Mouse (Mus musculus) MEL (cell line): ENCODE data around the gene Fbxl19. TPM values are rescaled to one million over a fixed set of nuclear protein-coding genes. Genes with fewer than 3 reads are reported as not detected.
A peak's percentile ranks its signal among the peaks of the same experiment; 100 is the strongest.

ENCODE experiments used
- DNase-seq: peaks from one replicate; pipeline ENCODE4 v3.0.0; 2011; ENCODE audit warnings: low read depth, low spot score
- H3K27ac ChIP-seq: 2 replicates; pipeline ENCODE4 v1.5.1; 2012; ENCODE audit warnings: low read depth, mild to moderate bottlenecking, control low read depth, low read length, moderate library complexity; ENCODE audit not compliant: control insufficient read depth
- H3K27me3 ChIP-seq, 2 experiments: fragments of 150-350 bp in 1 of 2; sonication (generic) in 1 of 2; 2 replicates each; pipeline ENCODE4 v1.6.1; 2012; ENCODE audit warnings: low read length in 2 of 2, mild to moderate bottlenecking in 2 of 2, improper control_type of control experiment in 1 of 2, moderate library complexity in 1 of 2; ENCODE audit not compliant: insufficient read depth in 2 of 2, control insufficient read depth in 1 of 2
- H3K36me3 ChIP-seq, 2 experiments: 2 replicates each; pipeline ENCODE4 v1.6.1; 2012 to 2014; ENCODE audit warnings: low read length in 2 of 2, improper control_type of control experiment in 1 of 2, inconsistent platforms in 1 of 2, mild to moderate bottlenecking in 1 of 2; ENCODE audit not compliant: insufficient read depth in 2 of 2, control insufficient read depth in 1 of 2
- H3K4me1 ChIP-seq, 2 experiments: fragments of 150-350 bp in 1 of 2; sonication (generic) in 1 of 2; 2 replicates each; pipeline ENCODE4 v1.6.1; 2012; ENCODE audit warnings: low read length in 2 of 2, improper control_type of control experiment in 1 of 2, mild to moderate bottlenecking in 1 of 2; ENCODE audit not compliant: insufficient read depth in 2 of 2, control insufficient read depth in 1 of 2
- H3K4me3 ChIP-seq, 2 experiments: fragments of 150-350 bp in 1 of 2; sonication (generic) in 1 of 2; 2 replicates each; pipeline ENCODE4 v1.5.1; 2012; ENCODE audit warnings: low read depth in 2 of 2, low read length in 2 of 2, mild to moderate bottlenecking in 2 of 2, moderate library complexity in 2 of 2, control low read depth in 1 of 2, improper control_type of control experiment in 1 of 2; ENCODE audit not compliant: control insufficient read depth in 1 of 2, insufficient read depth in 1 of 2
- H3K79me2 ChIP-seq: 2 replicates; pipeline ENCODE4 v1.6.1; 2012; ENCODE audit warnings: mild to moderate bottlenecking, low read length, moderate library complexity; ENCODE audit not compliant: control insufficient read depth, poor library complexity, insufficient read depth
- H3K9ac ChIP-seq: 2 replicates; pipeline ENCODE4 v1.6.1; 2012; ENCODE audit warnings: low read depth, mild to moderate bottlenecking, control low read depth, low read length, moderate library complexity; ENCODE audit not compliant: control insufficient read depth, poor library complexity, severe bottlenecking
- H3K9me3 ChIP-seq: fragments of 150-350 bp; sonication (generic); replicated peaks from 2 replicates; pipeline ENCODE4 v1.6.1; 2012; ENCODE audit warnings: mild to moderate bottlenecking, low read length, improper control_type of control experiment, moderate library complexity; ENCODE audit not compliant: insufficient read depth
- BHLHE40 ChIP-seq: IDR thresholded peaks from 2 replicates; pipeline ENCODE4 v1.6.1; 2012; ENCODE audit warnings: low read depth, mild to moderate bottlenecking, inconsistent platforms, low read length, improper control_type of control experiment, borderline replicate concordance
- CHD2 ChIP-seq: IDR thresholded peaks from 2 replicates; pipeline ENCODE4 v1.6.1; 2011; ENCODE audit warnings: low read length, improper control_type of control experiment
- CTCF ChIP-seq, 3 experiments: IDR thresholded peaks in 2 of 3; conservative IDR thresholded peaks in 1 of 3; 2 replicates each; pipeline ENCODE4 v1.5.1; 2011 to 2012; ENCODE audit warnings: low read length in 3 of 3, low read depth in 2 of 3, mild to moderate bottlenecking in 2 of 3, improper control_type of control experiment in 1 of 3, inconsistent platforms in 1 of 3, mixed read lengths in 1 of 3, moderate library complexity in 1 of 3; ENCODE audit not compliant: control insufficient read depth in 1 of 3, insufficient read depth in 1 of 3, poor library complexity in 1 of 3, severe bottlenecking in 1 of 3
- E2F4 ChIP-seq: IDR thresholded peaks from 2 replicates; pipeline ENCODE4 v1.6.1; 2011; ENCODE audit warnings: low read depth, low read length, improper control_type of control experiment, borderline replicate concordance
- EP300 ChIP-seq, 2 experiments: IDR thresholded peaks; 2 replicates each; pipeline ENCODE4 v1.6.1; 2011; ENCODE audit warnings: improper control_type of control experiment in 2 of 2, low read length in 2 of 2, low read depth in 1 of 2, mild to moderate bottlenecking in 1 of 2
- ETS1 ChIP-seq: IDR thresholded peaks from 2 replicates; pipeline ENCODE4 v1.6.1; 2012; ENCODE audit warnings: low read depth, mild to moderate bottlenecking, inconsistent platforms, low read length, improper control_type of control experiment, moderate library complexity
- GATA1 ChIP-seq: IDR thresholded peaks from 2 replicates; pipeline ENCODE4 v1.6.1; 2011; ENCODE audit warnings: low read depth, low read length, improper control_type of control experiment
- HCFC1 ChIP-seq: IDR thresholded peaks from 2 replicates; pipeline ENCODE4 v1.6.1; 2012; ENCODE audit warnings: low read depth, mild to moderate bottlenecking, inconsistent platforms, low read length, improper control_type of control experiment, moderate library complexity
- MAX ChIP-seq: IDR thresholded peaks from 2 replicates; pipeline ENCODE4 v1.6.1; 2011; ENCODE audit warnings: low read length, improper control_type of control experiment
- RAD21 ChIP-seq: IDR thresholded peaks from 2 replicates; pipeline ENCODE4 v1.6.1; 2011; ENCODE audit warnings: mild to moderate bottlenecking, low read depth, low read length, improper control_type of control experiment
- SIN3A ChIP-seq: IDR thresholded peaks from 2 replicates; pipeline ENCODE4 v1.6.1; 2012; ENCODE audit warnings: low read length, improper control_type of control experiment, inconsistent platforms
- SMC3 ChIP-seq: IDR thresholded peaks from 2 replicates; pipeline ENCODE4 v1.6.1; 2011; ENCODE audit warnings: low read depth, low read length, improper control_type of control experiment
- TAL1 ChIP-seq: IDR thresholded peaks from 2 replicates; pipeline ENCODE4 v1.6.1; 2012; ENCODE audit warnings: mild to moderate bottlenecking, inconsistent platforms, low read length, moderate library complexity, mixed read lengths
- TBP ChIP-seq: IDR thresholded peaks from 2 replicates; pipeline ENCODE4 v1.8.0; 2011; ENCODE audit warnings: low read depth, low read length, improper control_type of control experiment
- UBTF ChIP-seq: IDR thresholded peaks from 2 replicates; pipeline ENCODE4 v1.6.1; 2012; ENCODE audit warnings: low read depth, mild to moderate bottlenecking, inconsistent platforms, low read length, improper control_type of control experiment, moderate library complexity, borderline replicate concordance; ENCODE audit not compliant: insufficient read depth
- USF2 ChIP-seq, 2 experiments: IDR thresholded peaks; 2 replicates each; pipeline ENCODE4 v1.6.1; 2011 to 2012; ENCODE audit warnings: improper control_type of control experiment in 2 of 2, low read length in 2 of 2, borderline replicate concordance in 1 of 2, inconsistent platforms in 1 of 2, low read depth in 1 of 2, mild to moderate bottlenecking in 1 of 2; ENCODE audit not compliant: insufficient read depth in 1 of 2
- ZC3H11A ChIP-seq: IDR thresholded peaks from 2 replicates; pipeline ENCODE4 v1.6.1; 2012; ENCODE audit warnings: low read depth, mild to moderate bottlenecking, inconsistent platforms, low read length, improper control_type of control experiment
- ZNF384 ChIP-seq: IDR thresholded peaks from 2 replicates; pipeline ENCODE4 v1.6.1; 2012; ENCODE audit warnings: low read depth, mild to moderate bottlenecking, inconsistent platforms, low read length, improper control_type of control experiment
- polyA plus RNA-seq, 2 experiments: library from polyadenylated mRNA; stranded (reverse) in 1 of 2; unstranded in 1 of 2; fragments of >175 nt in 1 of 2; fragments of >200 nt in 1 of 2; gene quantifications; 2 replicates each; pipeline versions ENCODE4 v1.2.1 to v1.2.4; 2012; ENCODE audit warnings: low replicate concordance in 2 of 2, low read depth in 1 of 2; ENCODE audit not compliant: insufficient read length in 2 of 2, insufficient read depth in 1 of 2, missing spikeins in 1 of 2
- total RNA-seq: library from RNA; depleted of rRNA; stranded (reverse); fragments of 300-350 nt; gene quantifications from 2 replicates; pipeline ENCODE4 v1.2.3, GENCODE M21; 2012

Gene Fbxl19
- total and polyA plus RNA-seq, 3 experiments: 46.7 to 58.3 TPM; not detected in 1

DNA sequence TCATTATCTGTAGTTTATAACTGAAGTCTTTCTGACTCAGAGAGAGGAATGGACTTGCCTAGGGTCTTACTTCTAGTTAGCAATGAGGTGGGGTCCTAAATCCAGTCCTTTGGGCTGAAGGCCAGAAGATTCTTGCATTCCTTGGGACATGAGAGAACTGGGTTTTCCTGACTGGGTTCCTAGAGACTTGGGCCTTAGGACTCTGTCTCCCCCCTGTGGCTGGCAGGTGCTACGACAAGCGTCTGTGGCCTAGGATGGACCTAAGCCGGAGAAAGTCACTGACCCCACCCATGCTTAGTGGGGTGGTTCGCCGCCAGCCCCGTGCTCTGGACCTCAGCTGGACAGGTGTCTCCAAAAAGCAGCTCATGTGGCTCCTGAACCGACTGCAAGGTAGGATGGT lies 16.7 kb downstream of the Fbxl19 start:
- Histone ChIP-seq H3K4me3 (no peak overlapping the region), H3K79me2 (no peaks in the 10 kb centered on the region), H3K9ac (no peak overlapping the region), H3K27me3 (no peaks in the 10 kb centered on the region), H3K9me3 (no peaks in the 10 kb centered on the region), H3K36me3 (peaks cover 0 to 17% of the 10 kb centered on the region in 2 experiments; a peak in 2 of 4 replicates), H3K4me1 (peaks cover 13 to 22% of the 10 kb centered on the region in 2 experiments), H3K27ac (no peak overlapping the region)
- peak; percentile 73 for DNase-seq
- TF ChIP-seq ZNF384 (no peak), CTCF (IDR thresholded peaks at IDR 0.05 in 2 of 3, conservative IDR thresholded peaks at IDR 0.05 in 1 of 3; ENCODE audit: control insufficient read depth in 1 of 3, insufficient read depth in 1 of 3, low read depth in 2 of 3, low read length in 3 of 3, poor library complexity in 1 of 3, severe bottlenecking in 1 of 3) (peak; percentile 84 to 95 (median 93)), TAL1 (no peak), SMC3 (peak; percentile 74), ZC3H11A (peak; percentile 57), RAD21 (peak; percentile 81), E2F4 (no peak)
- TF ChIP-seq, all 39 proteins: peak for 4

DNA sequence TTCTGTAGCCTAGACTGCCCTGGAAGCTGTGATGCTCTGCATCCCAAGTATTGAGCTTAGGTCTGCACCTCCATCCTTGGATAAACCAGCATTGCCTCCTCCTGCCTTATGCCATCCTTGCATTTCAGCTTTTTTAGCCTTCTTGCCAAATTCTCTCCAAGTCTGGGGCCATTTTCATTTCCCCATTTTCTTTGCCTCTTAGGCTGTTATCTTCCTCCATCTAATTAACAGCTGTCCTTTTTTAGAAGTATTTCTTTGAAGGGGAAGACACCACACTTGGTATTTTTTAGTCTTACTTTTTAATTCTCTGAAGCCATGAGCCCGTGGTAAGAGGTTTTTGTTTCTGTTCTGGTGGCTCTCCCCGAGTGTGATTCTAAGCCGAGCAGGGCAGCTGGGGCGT lies 19.3 kb downstream of the Fbxl19 start:
- Histone ChIP-seq H3K4me3 (no peak overlapping the region), H3K36me3 (peaks cover 0 to 28% of the 10 kb centered on the region in 2 experiments; a peak in 2 of 4 replicates), H3K9me3 (no peaks in the 10 kb centered on the region)
- TF ChIP-seq HCFC1: no peak
- no peak for TF ChIP-seq TBP
- TF ChIP-seq ETS1: peak; percentile 61
- TF ChIP-seq BHLHE40: no peak
- TF ChIP-seq GATA1: peak; percentile 68
- no peak for TF ChIP-seq UBTF
- TF ChIP-seq USF2 (IDR thresholded peaks at IDR 0.05; ENCODE audit: borderline replicate concordance in 1 of 2, insufficient read depth in 1 of 2, low read depth in 1 of 2, low read length in 2 of 2): no peak
- TF ChIP-seq ZC3H11A: no peak
- peak in 1 of 2 experiments; percentile 12; a peak in 1 of 4 replicates for TF ChIP-seq EP300 (IDR thresholded peaks at IDR 0.05; ENCODE audit: low read depth in 1 of 2, low read length in 2 of 2)
- TF ChIP-seq MAX: no peak
- TF ChIP-seq CHD2: no peak
- TF ChIP-seq SIN3A: peak; percentile 55; the same call in 1 of the 2 replicates
- TF ChIP-seq, all 39 proteins: peak for 4
- H3K9ac ChIP-seq: no peak overlapping the region
- H3K27me3 ChIP-seq: no peaks in the 10 kb centered on the region
- peaks cover 12% of the 10 kb centered on the region for H3K79me2 ChIP-seq
- H3K4me1 ChIP-seq: peaks cover 18 to 37% of the 10 kb centered on the region in 2 experiments
- H3K27ac ChIP-seq: no peak overlapping the region
- peak; percentile 46 for DNase-seq
